In the genomic region with DNA sequence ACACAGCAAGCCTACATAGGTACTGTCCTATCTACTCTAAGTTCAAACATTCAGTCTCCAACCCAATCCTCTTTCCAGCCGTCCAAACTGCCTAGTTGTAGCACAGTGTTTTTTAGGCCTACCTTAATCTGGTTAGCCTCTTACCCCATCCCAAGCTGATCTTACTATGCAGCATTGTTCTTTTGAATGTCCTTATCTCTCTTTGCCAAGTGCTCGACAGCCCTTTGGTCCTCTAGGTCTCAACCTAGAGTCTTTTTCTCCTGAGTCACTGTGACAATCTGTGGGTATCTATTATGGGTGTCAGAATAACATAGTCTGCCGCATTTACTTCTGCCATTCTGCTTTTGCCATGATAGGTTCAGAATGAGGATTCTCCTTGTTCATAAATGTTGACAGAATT, we compare ENCODE assay signal across 35 mouse cellular contexts.
"Had no signal": no experiment of that assay in that cellular context is flagged by ENCODE, and none has a peak within 500 bp of the region (broad histone marks: within the 10 kb centered on the region; RNA-seq: fewer than 3 reads in every experiment).

No protein-coding gene starts in this region.

- H3K4me2 ChIP-seq: heart, embryonic 11.5 days; heart, embryonic 12.5 days; heart, embryonic 13.5 days; heart, embryonic 15.5 days; hindbrain, embryonic 12.5 days; hindbrain, embryonic 13.5 days; hindbrain, embryonic 14.5 days; hindbrain, embryonic 15.5 days; intestine, embryonic 15.5 days; kidney, embryonic 15.5 days had no signal

- DNase-seq: heart, postnatal 10 days; heart, postnatal 14 days; heart, postnatal 36 days; heart, postnatal 4 days; kidney, adult 11 months; kidney, adult 18-20 months; kidney, adult 2 months; kidney, adult 8-10 months; kidney, adult 9 months; kidney, postnatal 10 days; kidney, postnatal 14 days; kidney, postnatal 25 days; kidney, postnatal 36 days; kidney, postnatal 4 days; layer of hippocampus, adult 9-11 months; layer of hippocampus, postnatal 36 days had no signal

- H3K36me3 ChIP-seq: heart, embryonic 10.5 days; heart, embryonic 12.5 days; heart, embryonic 13.5 days; heart, embryonic 15.5 days; hindbrain, embryonic 12.5 days; hindbrain, embryonic 13.5 days; hindbrain, embryonic 15.5 days; intestine, embryonic 15.5 days; kidney, embryonic 15.5 days had no signal

- ATAC-seq: hindbrain, embryonic 16.5 days; hindbrain, postnatal 0 days; inflammation-experienced regulatory T-cells, adult 6 months; intestine, embryonic 15.5 days; intestine, embryonic 16.5 days; intestine, postnatal 0 days had no signal

- H3K9me3 ChIP-seq: heart, embryonic 10.5 days; heart, embryonic 12.5 days; heart, embryonic 13.5 days; heart, embryonic 15.5 days; hindbrain, embryonic 10.5 days; hindbrain, embryonic 12.5 days; hindbrain, embryonic 13.5 days; hindbrain, embryonic 15.5 days; intestine, embryonic 15.5 days; kidney, embryonic 15.5 days had no signal

- H3K9ac ChIP-seq: heart, embryonic 12.5 days; heart, embryonic 13.5 days; heart, embryonic 15.5 days; hindbrain, embryonic 12.5 days; hindbrain, embryonic 13.5 days; hindbrain, embryonic 14.5 days; hindbrain, embryonic 15.5 days; intestine, embryonic 15.5 days; kidney, embryonic 15.5 days had no signal

- H3K27ac ChIP-seq: heart, embryonic 10.5 days; heart, embryonic 13.5 days; heart, embryonic 15.5 days; hindbrain, embryonic 10.5 days; hindbrain, embryonic 12.5 days; hindbrain, embryonic 13.5 days; hindbrain, embryonic 14.5 days; hindbrain, embryonic 15.5 days; hindbrain, postnatal 0 days; intestine, embryonic 15.5 days; kidney, embryonic 15.5 days; kidney, postnatal 0 days; layer of hippocampus, adult 2 months had no signal

- H3K4me3 ChIP-seq: heart, embryonic 10.5 days; heart, embryonic 12.5 days; heart, embryonic 13.5 days; heart, embryonic 15.5 days; hindbrain, embryonic 10.5 days; hindbrain, embryonic 12.5 days; hindbrain, embryonic 13.5 days; hindbrain, embryonic 15.5 days; intestine, embryonic 15.5 days; kidney, embryonic 15.5 days; layer of hippocampus, adult 2 months had no signal

- H3K27me3 ChIP-seq: heart, embryonic 12.5 days; heart, embryonic 13.5 days; heart, embryonic 15.5 days; hindbrain, embryonic 12.5 days; hindbrain, embryonic 13.5 days; hindbrain, embryonic 15.5 days; intestine, embryonic 15.5 days; kidney, embryonic 15.5 days had no signal

- H3K4me1 ChIP-seq: heart, embryonic 10.5 days; heart, embryonic 15.5 days; intestine, embryonic 15.5 days had no signal
